Mouse (Mus musculus) neural tube, embryonic 12.5 days (tissue): ENCODE data around the gene Lag3. TPM values are rescaled to one million over a fixed set of nuclear protein-coding genes. Genes with fewer than 3 reads are reported as not detected.

Source experiments
- ATAC-seq: fragments of 200-750 bp; cut with Nextera tagmentation; 2 replicates; pipeline ENCODE4 v1.8.0; 2017; ENCODE audit warnings: low read depth, mild to moderate bottlenecking, moderate TSS enrichment, moderate library complexity; ENCODE audit not compliant: low FRiP score
- H3K27ac ChIP-seq: fragments of 300-500 bp; sonication (generic); 2 replicates; pipeline ENCODE4 v1.5.1; 2016
- H3K27me3 ChIP-seq: fragments of 300-500 bp; sonication (generic); replicated peaks from 2 replicates; pipeline ENCODE4 v1.6.1; 2016; ENCODE audit warnings: mild to moderate bottlenecking
- H3K36me3 ChIP-seq: fragments of 300-500 bp; sonication (generic); 2 replicates; pipeline ENCODE4 v1.6.1; 2016; ENCODE audit warnings: mild to moderate bottlenecking
- H3K4me1 ChIP-seq: fragments of 300-500 bp; sonication (generic); 2 replicates; pipeline ENCODE4 v1.6.1; 2016
- H3K4me2 ChIP-seq: fragments of 300-500 bp; sonication (generic); replicated peaks from 2 replicates; pipeline ENCODE4 v1.6.1; 2016; ENCODE audit warnings: mild to moderate bottlenecking
- H3K4me3 ChIP-seq: fragments of 300-500 bp; sonication (generic); 2 replicates; pipeline ENCODE4 v1.5.1; 2016
- H3K9ac ChIP-seq: fragments of 300-500 bp; sonication (generic); 2 replicates; pipeline ENCODE4 v1.6.1; 2016; ENCODE audit warnings: mild to moderate bottlenecking
- H3K9me3 ChIP-seq: fragments of 300-500 bp; sonication (generic); 2 replicates; pipeline ENCODE4 v1.6.1; 2016; ENCODE audit warnings: mild to moderate bottlenecking
- whole genome bisulfite sequencing: fragments of 180-500 bp; shearing (Covaris S2); methylation state at CpG from one replicate; pipeline ENCODE4 v1.1.7; 2016; 5-methylcytosine and 5-hydroxymethylcytosine counted together
- polyA plus RNA-seq: library from polyadenylated mRNA; unstranded; fragments of >200 nt; fragmentation: Nextera tagmentation; extraction: Ambion mirVana; gene quantifications from 2 replicates; pipeline ENCODE4 v1.2.1, GENCODE M21; 2016

Lag3 gene
- polyA plus RNA-seq, 1 experiment from 2014 or later: 2.2 TPM

DNA sequence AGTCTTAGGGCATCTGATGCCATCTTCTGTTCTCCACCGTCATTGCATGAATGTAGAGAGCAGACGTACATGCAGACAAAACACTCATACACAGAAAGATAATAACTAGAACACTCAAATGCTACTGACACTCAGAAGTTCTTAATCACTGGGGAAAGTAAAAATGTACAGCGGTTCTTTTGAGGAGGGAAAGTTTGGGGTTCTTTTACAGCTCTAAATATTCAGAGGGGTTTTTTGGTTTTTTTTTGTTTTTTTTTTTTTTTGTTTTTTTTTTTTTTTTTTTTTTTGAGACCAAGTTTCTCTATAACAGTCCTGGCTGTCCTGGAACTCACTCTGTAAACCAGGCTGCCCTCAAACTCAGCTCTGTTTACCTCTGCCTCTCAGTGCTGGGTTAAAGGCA lies 21.6 kb upstream of the Lag3 start:
- Histone ChIP-seq H3K9me3 (no peaks in the 10 kb centered on the region), H3K36me3 (peaks cover 51% of the 10 kb centered on the region)

GRCm38 (mm10) chr6:124932314-124932695 lies 20.8 kb upstream of the Lag3 start:
- 0 out of 2 replicates have a peak overlapping the region, but pooled peaks have one; percentile 87 for H3K27ac ChIP-seq
- WGBS: 55% methylated on average over 12 of the region's 12 CpGs
- H3K4me1 ChIP-seq: peaks cover 20% of the 10 kb centered on the region
- H3K27me3 ChIP-seq: no peaks in the 10 kb centered on the region
- peak overlapping the region; percentile 97 for H3K4me3 ChIP-seq
- peak overlapping the region; percentile 99 for H3K9ac ChIP-seq
- peaks cover 43% of the 10 kb centered on the region for H3K36me3 ChIP-seq
- no peak for ATAC-seq
- H3K9me3 ChIP-seq: no peaks in the 10 kb centered on the region
- peak overlapping the region; percentile 92 for H3K4me2 ChIP-seq

More for the DNA sequence above, 21.6 kb upstream of the Lag3 start:
- Histone ChIP-seq H3K9ac (no peak overlapping the region), H3K4me3 (peak overlapping the region; percentile 5; the same call in 1 of the 2 replicates), H3K27ac (no peak overlapping the region), H3K4me2 (peak overlapping the region; percentile 92; the same call in 1 of the 2 replicates), H3K4me1 (peaks cover 20% of the 10 kb centered on the region), H3K27me3 (no peaks in the 10 kb centered on the region)
- 89% methylated on average over 3 of the region's 3 CpGs for WGBS
- no peak for ATAC-seq

DNA sequence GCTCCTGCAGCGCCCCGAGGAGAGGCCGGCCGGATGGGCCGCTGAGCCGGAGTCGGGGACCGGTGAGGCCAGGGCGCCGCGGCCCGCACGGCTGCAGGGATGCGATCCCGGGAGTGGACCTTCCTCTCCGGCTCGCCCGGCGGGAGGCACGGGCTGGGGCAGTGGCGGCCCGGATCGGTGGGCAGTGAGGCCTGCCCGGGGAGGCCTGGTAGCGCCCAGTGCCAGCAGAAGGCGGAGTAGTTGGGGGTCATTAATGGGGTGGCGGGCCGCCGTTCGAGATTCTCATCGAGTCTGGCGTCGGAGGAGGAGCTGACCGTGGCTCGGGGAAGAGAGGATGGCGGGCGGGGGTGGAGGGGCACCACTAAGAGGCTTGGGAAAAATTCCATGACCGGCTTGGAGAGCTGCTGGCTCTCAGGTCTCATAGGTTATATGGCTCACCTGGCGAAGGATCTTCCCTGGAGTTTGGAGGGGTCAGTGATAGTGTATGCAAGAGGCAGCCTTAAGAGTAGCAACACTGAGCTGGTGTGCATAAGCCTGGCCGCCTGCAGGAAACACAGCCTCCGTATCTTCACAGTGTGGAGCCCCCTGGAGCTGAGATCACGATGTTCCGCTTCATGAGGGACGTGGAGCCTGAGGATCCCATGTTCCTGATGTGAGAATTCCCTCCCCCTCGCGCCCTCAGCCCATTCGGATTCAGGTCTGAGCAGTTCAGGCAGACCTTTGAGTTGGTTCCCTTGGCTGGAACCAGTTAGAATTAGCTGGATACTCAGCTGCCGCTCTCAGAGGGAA lies 20.2 kb upstream of the Lag3 start:
- ATAC-seq: peak; percentile 42
- peaks cover 40% of the 10 kb centered on the region for H3K36me3 ChIP-seq
- H3K9ac ChIP-seq: peak overlapping the region; percentile 99
- no peaks in the 10 kb centered on the region for H3K27me3 ChIP-seq
- H3K4me1 ChIP-seq: peaks cover 20% of the 10 kb centered on the region
- H3K4me3 ChIP-seq: peak overlapping the region; percentile 97
- peak overlapping the region; percentile 92 for H3K4me2 ChIP-seq
- WGBS: 1% methylated on average over 48 of the region's 48 CpGs
- peak overlapping the region; percentile 87 for H3K27ac ChIP-seq
- no peaks in the 10 kb centered on the region for H3K9me3 ChIP-seq

DNA sequence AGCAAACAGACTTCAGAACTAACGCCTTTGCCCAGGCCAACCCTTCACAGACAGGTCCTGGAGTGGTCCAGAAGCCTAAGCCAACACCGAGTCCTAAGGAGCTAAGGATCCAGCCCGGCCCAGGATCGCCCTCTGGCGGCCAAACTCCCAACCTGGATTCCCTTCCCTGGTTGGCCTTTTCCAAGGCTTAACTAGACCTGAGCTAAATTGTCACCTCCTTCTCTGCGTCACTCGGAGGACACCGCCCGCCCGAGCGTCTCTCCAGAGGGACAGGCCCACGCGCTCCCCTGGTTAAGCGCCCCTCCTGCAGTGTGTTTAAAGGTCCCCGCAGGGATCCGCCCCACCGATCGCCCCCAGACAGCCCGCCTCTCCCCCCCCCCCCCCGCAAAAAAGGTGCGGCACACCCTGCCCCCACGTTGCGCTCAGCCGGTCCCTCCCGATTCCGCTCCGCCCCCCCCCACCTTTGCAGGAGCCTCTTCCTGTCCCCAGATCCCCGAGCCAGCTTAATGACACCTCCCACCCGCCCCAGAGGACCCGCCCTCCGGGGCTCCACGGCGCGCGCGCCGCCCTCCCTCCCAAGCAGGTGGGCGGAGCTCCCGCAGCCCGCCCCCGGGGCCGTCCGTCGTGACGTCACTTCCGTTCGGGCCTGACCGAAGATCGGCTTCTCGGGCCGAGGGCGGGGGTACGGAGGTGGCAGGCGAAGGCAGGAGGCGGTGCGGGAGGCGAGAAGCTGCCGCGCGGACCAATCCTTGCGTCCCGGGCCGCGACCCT lies 19.4 kb upstream of the Lag3 start, which contains the start of gene Mlf2:
TSS of gene Mlf2 (plus strand) at position 633 of the 771 bp plus-strand sequence.
- WGBS: under 1% methylated on average over 59 of the region's 64 CpGs
- Histone ChIP-seq H3K36me3 (peaks cover 33% of the 10 kb centered on the region), H3K4me3 (peak within 1 kb of the TSS; percentile 97), H3K9me3 (no peaks in the 10 kb centered on the region), H3K4me2 (peak within 1 kb of the TSS; percentile 92), H3K27me3 (no peaks in the 10 kb centered on the region), H3K9ac (peak within 1 kb of the TSS; percentile 99), H3K27ac (peak within 1 kb of the TSS; percentile 87), H3K4me1 (peaks cover 20% of the 10 kb centered on the region)
- ATAC-seq: peak; percentile 94

- Histone ChIP-seq H3K27ac (no peak overlapping the region), H3K4me2 (peak overlapping the region; percentile 92), H3K36me3 (peaks cover 26% of the 10 kb centered on the region), H3K4me3 (peak overlapping the region; percentile 97; the same call in 1 of the 2 replicates), H3K9ac (0 out of 2 replicates have a peak overlapping the region, but pooled peaks have one; percentile 21), H3K4me1 (peaks cover 20% of the 10 kb centered on the region), H3K9me3 (no peaks in the 10 kb centered on the region), H3K27me3 (no peaks in the 10 kb centered on the region)
- ATAC-seq: no peak
- 48% methylated on average over 1 of the region's 1 CpGs for WGBS
Measured at GRCm38 (mm10) chr6:124930231-124930630, 18.7 kb upstream of the Lag3 start.

DNA sequence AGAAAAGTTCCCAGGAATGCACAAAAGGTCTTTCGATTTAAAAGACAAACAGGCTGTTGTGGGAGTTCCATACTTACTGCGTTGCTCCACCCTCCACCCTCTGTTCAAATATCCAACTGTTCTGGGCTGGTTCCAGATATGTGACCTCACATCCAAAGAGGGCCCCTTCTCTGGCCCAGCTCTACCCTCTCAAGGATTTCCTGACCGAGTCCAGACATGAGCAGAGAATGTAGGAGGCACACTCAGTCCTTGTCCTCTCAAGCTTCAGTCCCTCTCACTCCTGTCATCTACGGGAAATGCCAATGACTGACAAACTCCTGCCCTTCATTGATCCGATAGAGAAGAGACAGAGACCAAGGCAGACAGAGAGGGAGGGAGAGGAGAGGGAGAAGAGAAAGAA lies 14.4 kb upstream of the Lag3 start:
- no peak overlapping the region for H3K4me3 ChIP-seq
- H3K27ac ChIP-seq: no peak overlapping the region
- no peak for ATAC-seq
- no peaks in the 10 kb centered on the region for H3K9me3 ChIP-seq
- no peaks in the 10 kb centered on the region for H3K27me3 ChIP-seq
- 62% methylated on average over 5 of the region's 5 CpGs for WGBS
- peaks cover 9% of the 10 kb centered on the region for H3K4me1 ChIP-seq
- no peak overlapping the region for H3K9ac ChIP-seq
- no peaks in the 10 kb centered on the region for H3K36me3 ChIP-seq
- H3K4me2 ChIP-seq: no peak overlapping the region

GRCm38 (mm10) chr6:124925173-124925793 lies 13.8 kb upstream of the Lag3 start:
- Histone ChIP-seq H3K4me3 (no peak overlapping the region), H3K4me1 (peaks cover 11% of the 10 kb centered on the region), H3K4me2 (no peak overlapping the region), H3K9me3 (no peaks in the 10 kb centered on the region), H3K9ac (no peak overlapping the region), H3K27ac (no peak overlapping the region), H3K36me3 (no peaks in the 10 kb centered on the region), H3K27me3 (no peaks in the 10 kb centered on the region)
- 35% methylated on average over 12 of the region's 12 CpGs for WGBS
- ATAC-seq: no peak

DNA sequence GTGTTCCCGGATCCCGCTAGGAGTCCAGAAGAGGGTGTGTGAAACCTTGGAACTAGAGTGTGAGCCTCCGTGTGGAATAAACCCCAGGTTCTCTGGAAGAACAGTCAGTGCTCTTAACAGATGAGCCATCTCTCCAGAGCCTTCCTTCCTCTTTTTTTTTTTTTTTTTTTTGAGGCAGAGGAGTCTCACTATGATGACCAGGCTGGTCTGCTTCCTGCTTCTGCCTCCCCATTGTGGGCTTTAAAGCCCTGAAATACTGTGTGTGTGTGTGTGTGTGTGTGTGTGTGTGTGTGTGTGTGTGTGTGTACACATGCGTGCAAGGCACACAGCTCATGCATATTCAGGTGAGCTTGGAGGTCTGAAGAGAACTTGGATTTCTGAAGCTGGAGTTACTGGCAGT lies 10.0 kb upstream of the Lag3 start:
- ATAC-seq: no peak
- Histone ChIP-seq H3K9me3 (no peaks in the 10 kb centered on the region), H3K27ac (no peak overlapping the region), H3K27me3 (no peaks in the 10 kb centered on the region), H3K4me2 (no peak overlapping the region), H3K4me3 (no peak overlapping the region), H3K9ac (no peak overlapping the region), H3K4me1 (peaks cover 21% of the 10 kb centered on the region), H3K36me3 (no peaks in the 10 kb centered on the region)
- WGBS: 73% methylated on average over 4 of the region's 4 CpGs

DNA sequence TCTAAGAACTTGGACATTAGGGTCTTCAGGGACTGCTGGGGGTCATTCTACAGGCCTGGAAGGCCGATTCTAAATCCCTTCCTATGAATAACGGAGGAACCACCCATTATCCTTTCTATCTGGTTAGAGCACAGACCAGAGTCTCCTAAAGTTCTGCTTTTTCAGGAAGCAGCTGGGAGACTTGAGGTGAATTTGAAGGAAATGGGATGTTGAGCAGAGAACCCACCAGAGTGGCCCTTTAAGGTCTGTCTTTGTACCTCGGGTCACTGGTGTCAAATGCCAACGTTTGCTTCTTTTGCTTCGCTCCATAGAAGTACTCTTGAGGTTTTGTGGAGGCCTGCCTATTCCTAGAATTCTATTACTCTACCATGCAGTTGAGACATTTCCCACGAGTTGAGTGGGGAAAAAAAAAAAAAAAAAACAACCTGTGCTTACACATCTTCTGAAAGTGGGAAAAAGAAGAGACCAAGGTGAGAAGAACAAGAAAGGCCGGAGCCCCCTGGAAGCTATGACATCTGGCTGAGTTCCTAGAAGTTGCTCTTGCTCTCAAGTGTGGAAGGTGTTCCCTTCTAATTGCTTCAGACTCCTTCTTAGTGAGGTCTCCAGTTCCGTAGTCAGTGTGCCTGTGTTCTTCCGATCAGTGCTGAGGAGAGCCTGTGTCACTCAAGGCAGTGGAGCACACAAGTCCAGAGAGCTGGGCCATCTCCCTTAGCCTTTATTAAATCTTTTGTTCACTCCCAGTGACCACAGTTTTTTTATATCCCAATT lies 9.0 kb upstream of the Lag3 start:
- Histone ChIP-seq H3K27ac (peak overlapping the region; percentile 95), H3K4me2 (peak overlapping the region; percentile 96), H3K27me3 (no peaks in the 10 kb centered on the region), H3K4me3 (no peak overlapping the region), H3K36me3 (no peaks in the 10 kb centered on the region), H3K4me1 (peaks cover 30% of the 10 kb centered on the region), H3K9ac (0 out of 2 replicates have a peak overlapping the region, but pooled peaks have one; percentile 30), H3K9me3 (no peaks in the 10 kb centered on the region)
- no peak for ATAC-seq
- 21% methylated on average over 9 of the region's 9 CpGs for WGBS

- ATAC-seq: peak; percentile 80
- H3K27me3 ChIP-seq: no peaks in the 10 kb centered on the region
- WGBS: under 1% methylated on average over 13 of the region's 13 CpGs
- H3K4me2 ChIP-seq: peak within 1 kb of the TSS; percentile 96
- peaks cover 2% of the 10 kb centered on the region for H3K36me3 ChIP-seq
- peak within 1 kb of the TSS; percentile 95 for H3K27ac ChIP-seq
- peak within 1 kb of the TSS; percentile 100 for H3K9ac ChIP-seq
- 0 out of 2 replicates have a peak within 1 kb of the TSS, but pooled peaks have one; percentile 94 for H3K4me3 ChIP-seq
- H3K9me3 ChIP-seq: no peaks in the 10 kb centered on the region
- peaks cover 37% of the 10 kb centered on the region for H3K4me1 ChIP-seq
Measured at GRCm38 (mm10) chr6:124919695-124920317, 8.3 kb upstream of the Lag3 start, which contains the start of gene Ptms. Gene Ptms (minus strand): TSS chr6:124920103.
